ENCODE assay signal across 9 mouse cellular contexts in genomic region chr8:125445225-125445609, GRCm38 (mm10).
DNase-seq lines count a peak whose midpoint lies in the region; ATAC-seq and TF ChIP-seq lines count a peak whose summit lies in the region.
"Had no signal": no experiment of that assay in that cellular context is flagged by ENCODE, and none has a peak within 500 bp of the region (broad histone marks: within the 10 kb centered on the region; RNA-seq: fewer than 3 reads in every experiment).

No protein-coding gene starts in this region.

- no peaks in the 10 kb centered on the region for H3K9me3 ChIP-seq in kidney, postnatal 0 days (replicated peaks; ENCODE audit: low read length)
- H3K9me3 ChIP-seq in forebrain, embryonic 11.5 days (ENCODE audit: control insufficient read depth, low read length): no peaks in the 10 kb centered on the region
- no peaks in the 10 kb centered on the region for H3K9me3 ChIP-seq in hindbrain, embryonic 12.5 days (replicated peaks)

- ATAC-seq in kidney, postnatal 0 days (replicated peaks; ENCODE audit: low FRiP score, low read depth): no peak
- ATAC-seq in forebrain, embryonic 11.5 days (replicated peaks; ENCODE audit: low FRiP score): no peak
- ATAC-seq in hindbrain, embryonic 12.5 days (ENCODE audit: low FRiP score): no peak

- no peak overlapping the region for H3K9ac ChIP-seq in kidney, postnatal 0 days (ENCODE audit: low read depth, low read length)
- H3K9ac ChIP-seq in forebrain, embryonic 11.5 days (ENCODE audit: low read length): no peak overlapping the region
- H3K9ac ChIP-seq in hindbrain, embryonic 12.5 days: no peak overlapping the region

- H3K36me3 ChIP-seq in kidney, postnatal 0 days (ENCODE audit: insufficient read depth, low read length): peaks cover 39% of the 10 kb centered on the region
- peaks cover 4% of the 10 kb centered on the region; the same call in 1 of the 2 replicates for H3K36me3 ChIP-seq in forebrain, embryonic 11.5 days (ENCODE audit: control insufficient read depth, insufficient read depth, low read length)
- peaks cover 72% of the 10 kb centered on the region for H3K36me3 ChIP-seq in hindbrain, embryonic 12.5 days

- DNase-seq in kidney, postnatal 0 days (ENCODE audit: low spot score): peak; percentile 37
- DNase-seq in kidney, adult 9 months: no peak
- DNase-seq in heart, adult 8-10 months (ENCODE audit: low spot score): peak; percentile 70
- DNase-seq in kidney, postnatal 14 days: peak; percentile 47
- peak; percentile 43 for DNase-seq in ovary, postnatal 36 days (ENCODE audit: low spot score)
- no peak for DNase-seq in forebrain, embryonic 11.5 days (ENCODE audit: low spot score)
- DNase-seq in cerebellum, postnatal 36 days: no peak

- no peaks in the 10 kb centered on the region for H3K27me3 ChIP-seq in kidney, postnatal 0 days (ENCODE audit: insufficient read depth, low read length)
- H3K27me3 ChIP-seq in forebrain, embryonic 11.5 days (ENCODE audit: control insufficient read depth, insufficient read depth, low read length): no peaks in the 10 kb centered on the region
- no peaks in the 10 kb centered on the region for H3K27me3 ChIP-seq in hindbrain, embryonic 12.5 days

- WGBS in kidney, postnatal 0 days: 63% methylated on average over 3 of the region's 3 CpGs
- 86% methylated on average over 3 of the region's 3 CpGs for WGBS in forebrain, embryonic 11.5 days
- WGBS in hindbrain, embryonic 12.5 days: 85% methylated on average over 3 of the region's 3 CpGs

- no peak overlapping the region for H3K4me2 ChIP-seq in kidney, postnatal 0 days (ENCODE audit: low read length)
- no peak overlapping the region for H3K4me2 ChIP-seq in forebrain, embryonic 11.5 days (ENCODE audit: low read depth, low read length, severe bottlenecking)
- no peak overlapping the region for H3K4me2 ChIP-seq in hindbrain, embryonic 12.5 days (replicated peaks)
- H3K4me2 ChIP-seq: liver, embryonic 11.5 days had no signal

- TF ChIP-seq CTCF in kidney, postnatal 0 days (IDR thresholded peaks at IDR 0.05; ENCODE audit: low read depth): no peak

- H3K27ac ChIP-seq in kidney, postnatal 0 days: no peak overlapping the region
- no peak overlapping the region for H3K27ac ChIP-seq in forebrain, embryonic 11.5 days (ENCODE audit: low read depth, low read length)
- no peak overlapping the region for H3K27ac ChIP-seq in hindbrain, embryonic 12.5 days

- H3K4me3 ChIP-seq in kidney, postnatal 0 days (replicated peaks; ENCODE audit: low read depth, low read length): no peak overlapping the region
- H3K4me3 ChIP-seq in forebrain, embryonic 11.5 days (ENCODE audit: low read depth, low read length): no peak overlapping the region
- no peak overlapping the region for H3K4me3 ChIP-seq in hindbrain, embryonic 12.5 days

- no peaks in the 10 kb centered on the region for H3K4me1 ChIP-seq in kidney, postnatal 0 days (replicated peaks; ENCODE audit: insufficient read depth, low read length)
- no peaks in the 10 kb centered on the region; the same call in 1 of the 2 replicates for H3K4me1 ChIP-seq in forebrain, embryonic 11.5 days (replicated peaks; ENCODE audit: control insufficient read depth, insufficient read depth, low read length)
- no peaks in the 10 kb centered on the region for H3K4me1 ChIP-seq in hindbrain, embryonic 12.5 days

Comparison
In these comparisons a context has a peak if more than half of its experiments do, and no peak if none do; other contexts are left out.
1. DNase-seq: peak in kidney, postnatal 0 days (single experiment), heart, adult 8-10 months (single experiment), kidney, postnatal 14 days (single experiment) and ovary, postnatal 36 days (single experiment); none in kidney, adult 9 months (single experiment), forebrain, embryonic 11.5 days (single experiment) and cerebellum, postnatal 36 days (0 of 2).